Mouse (Mus musculus): ENCODE data around the gene Popdc2. TPM values are rescaled to one million over a fixed set of nuclear protein-coding genes. Genes with fewer than 3 reads are reported as not detected.

Gene Popdc2
- total RNA-seq, 2 experiments from 2014 or later, result 3.1 to 10.0 TPM

DNA sequence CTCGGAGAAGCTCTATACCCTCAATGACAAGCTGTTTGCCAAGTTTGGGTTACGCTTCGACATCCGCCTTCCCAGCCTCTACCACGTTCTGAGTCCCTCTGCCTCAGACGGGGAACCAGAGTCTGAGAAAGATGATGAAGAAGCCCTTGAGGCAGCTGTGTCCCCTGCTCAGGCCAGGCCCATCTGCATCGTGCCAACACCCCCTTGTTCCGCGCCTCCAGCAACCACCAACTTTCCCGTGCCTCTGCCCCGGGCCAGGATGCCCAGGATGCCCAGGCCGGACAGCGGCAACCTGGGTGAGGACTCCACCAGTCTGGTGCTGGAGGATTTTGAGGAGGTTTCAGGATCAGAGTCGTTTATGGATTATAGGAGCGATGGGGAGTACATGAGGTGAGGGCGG is 11.9 kb downstream of the Popdc2 start:
- no peak for ATAC-seq (replicated peaks; ENCODE audit: low FRiP score, low TSS enrichment, poor library complexity, severe bottlenecking)

DNA sequence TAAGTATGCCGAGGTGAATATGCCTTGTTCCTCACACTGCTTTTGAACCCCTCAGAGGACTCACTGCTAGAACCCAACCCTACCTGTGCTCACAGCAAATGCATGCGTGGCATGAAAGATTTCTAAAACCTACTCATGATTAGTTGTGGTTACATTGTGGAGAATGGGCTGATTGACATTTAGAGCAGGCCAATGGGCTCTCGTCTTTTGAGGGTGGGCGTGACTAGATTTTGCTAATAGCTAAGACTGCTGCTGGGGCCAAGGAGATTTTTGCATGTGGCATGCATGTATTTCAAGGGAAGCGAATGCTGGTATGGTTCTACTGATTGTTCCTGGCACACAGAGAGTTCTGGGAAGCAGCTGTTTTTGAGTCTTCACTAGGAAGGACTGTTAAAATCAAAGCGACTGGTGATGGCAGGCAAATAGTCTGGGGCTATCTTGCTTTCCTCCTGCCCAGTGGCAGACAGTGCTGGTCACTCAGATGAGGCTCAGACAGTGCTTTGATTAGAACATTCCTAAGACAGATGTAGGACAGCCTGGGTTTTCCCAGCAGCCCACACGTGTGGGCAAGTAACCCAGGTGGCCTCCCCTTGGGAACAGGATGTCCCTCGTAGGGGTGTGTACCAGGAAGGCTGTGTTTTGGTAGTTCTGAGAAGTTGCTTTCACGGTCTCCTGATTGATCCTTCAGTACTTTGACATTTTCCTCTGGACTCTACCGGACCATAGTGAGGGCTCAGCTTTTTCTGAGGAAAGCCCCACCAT is 12.6 kb downstream of the Popdc2 start:
- peak; percentile 56 for ATAC-seq (replicated peaks; ENCODE audit: low FRiP score, low TSS enrichment, poor library complexity, severe bottlenecking)

DNA sequence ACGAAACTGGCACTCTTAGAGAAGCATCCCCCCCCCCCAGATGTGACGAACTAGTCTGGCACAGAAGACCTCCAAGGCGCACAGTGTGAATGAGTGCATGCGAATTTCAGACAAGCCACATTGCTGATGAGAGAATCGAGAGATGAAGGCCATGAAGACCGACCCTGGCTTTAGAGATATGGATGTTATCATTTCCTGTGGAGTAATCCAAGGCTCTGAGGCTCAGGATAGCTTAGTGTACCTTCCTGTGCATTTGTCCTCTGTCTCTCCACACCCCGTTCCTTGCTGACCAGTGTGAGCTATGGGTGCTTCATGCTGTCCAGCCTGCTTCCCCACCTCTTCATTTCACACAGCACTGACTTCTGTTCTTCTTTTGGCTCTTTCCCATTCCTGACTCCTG is 13.2 kb downstream of the Popdc2 start:
- no peak for ATAC-seq (replicated peaks; ENCODE audit: low FRiP score, low TSS enrichment, poor library complexity, severe bottlenecking)

DNA sequence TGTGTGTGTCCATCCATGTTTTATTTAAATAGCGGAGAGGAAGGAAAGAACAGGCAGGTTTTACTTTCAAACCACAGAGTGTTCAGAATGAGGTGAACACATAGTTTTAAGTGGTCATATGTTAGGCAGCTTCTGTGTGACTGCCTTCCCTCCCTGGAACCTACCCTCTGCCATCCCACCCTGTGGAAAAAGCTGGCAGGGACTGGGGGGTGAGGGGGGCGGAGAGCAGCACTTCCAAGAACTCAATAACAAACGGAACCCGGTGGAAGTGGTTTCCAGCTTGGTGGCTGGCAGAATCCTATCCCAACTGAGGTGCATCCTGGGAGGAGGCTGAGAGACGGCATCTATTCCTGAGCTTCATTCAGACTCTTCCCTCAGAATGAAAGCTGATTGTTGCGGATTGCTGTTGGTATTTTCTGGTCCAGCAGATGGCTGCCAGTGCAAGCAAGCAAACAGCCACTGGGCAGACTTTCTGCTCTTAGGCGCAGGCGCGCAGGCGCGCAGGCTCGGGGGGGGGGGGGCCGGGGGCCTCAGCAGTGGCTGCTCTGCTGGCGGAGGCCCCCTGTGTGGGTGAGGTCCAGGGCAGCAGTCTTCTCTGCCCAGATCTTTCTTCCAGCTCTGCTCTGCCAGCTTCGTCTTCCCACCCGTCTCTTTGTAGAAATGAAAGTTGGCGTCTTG is 14.3 kb downstream of the Popdc2 start:
- ATAC-seq (replicated peaks; ENCODE audit: low FRiP score, low TSS enrichment, poor library complexity, severe bottlenecking), result no peak

DNA sequence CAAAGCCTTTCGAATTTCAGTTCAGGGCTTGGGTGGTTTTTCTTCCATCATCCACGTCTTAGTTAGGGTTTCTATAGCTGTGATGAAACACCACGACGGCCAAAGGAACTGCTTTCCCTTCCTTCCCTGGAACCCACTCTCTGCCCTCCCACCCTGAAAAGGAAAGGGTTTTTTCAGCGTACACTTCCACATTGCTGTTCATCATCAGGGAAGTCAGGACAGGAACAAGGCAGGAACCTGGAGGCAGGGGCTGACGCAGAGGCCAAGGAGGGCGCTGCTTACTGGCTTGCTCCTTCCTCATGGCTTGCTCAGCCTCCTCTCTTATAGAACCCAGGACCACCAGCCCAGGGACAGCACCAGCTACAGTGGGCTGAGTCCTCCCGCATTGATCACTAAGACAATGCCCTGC is 14.8 kb downstream of the Popdc2 start:
- no peak for ATAC-seq (replicated peaks; ENCODE audit: low FRiP score, low TSS enrichment, poor library complexity, severe bottlenecking)

DNA sequence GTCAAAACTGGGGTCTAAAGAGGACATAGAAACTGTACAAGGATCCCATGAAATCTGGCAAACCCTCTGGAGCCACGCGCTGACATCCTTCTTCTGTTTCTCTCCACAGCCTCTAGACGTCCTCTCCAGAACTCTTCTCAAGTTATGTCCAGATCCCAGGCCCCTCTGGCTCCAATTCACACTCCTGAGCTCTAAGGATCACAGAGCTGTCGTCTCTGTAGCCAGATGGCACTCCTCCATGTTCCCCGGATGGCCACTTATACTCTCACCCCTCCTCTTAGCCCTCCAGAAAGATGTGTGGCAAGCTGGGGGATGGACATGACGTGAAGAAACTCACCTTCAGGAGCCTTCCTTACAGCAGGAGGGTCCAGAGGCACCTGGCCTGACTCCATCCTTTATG is 15.5 kb downstream of the Popdc2 start:
- ATAC-seq (replicated peaks; ENCODE audit: low FRiP score, low TSS enrichment, poor library complexity, severe bottlenecking), result no peak

DNA sequence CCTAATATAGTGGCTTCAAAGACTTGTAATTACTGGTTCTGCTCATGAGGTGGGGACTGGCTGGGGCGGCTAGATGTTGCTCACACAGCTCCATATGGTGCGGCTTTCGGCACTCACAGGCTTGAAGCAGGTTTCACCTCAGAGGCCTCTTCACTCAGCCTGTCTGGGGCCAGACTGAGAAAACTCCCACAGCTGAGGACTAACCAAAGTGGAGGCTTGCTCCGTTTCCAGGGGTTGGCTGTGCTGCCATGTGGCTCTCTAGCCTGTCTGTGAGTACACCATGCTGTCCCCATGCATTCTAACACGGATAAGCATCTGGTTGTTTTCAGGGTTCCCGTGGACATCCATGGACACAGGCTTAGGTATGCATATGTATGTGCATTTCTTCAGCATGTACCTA is 16.6 kb downstream of the Popdc2 start:
- ATAC-seq (replicated peaks; ENCODE audit: low FRiP score, low TSS enrichment, poor library complexity, severe bottlenecking), result no peak

DNA sequence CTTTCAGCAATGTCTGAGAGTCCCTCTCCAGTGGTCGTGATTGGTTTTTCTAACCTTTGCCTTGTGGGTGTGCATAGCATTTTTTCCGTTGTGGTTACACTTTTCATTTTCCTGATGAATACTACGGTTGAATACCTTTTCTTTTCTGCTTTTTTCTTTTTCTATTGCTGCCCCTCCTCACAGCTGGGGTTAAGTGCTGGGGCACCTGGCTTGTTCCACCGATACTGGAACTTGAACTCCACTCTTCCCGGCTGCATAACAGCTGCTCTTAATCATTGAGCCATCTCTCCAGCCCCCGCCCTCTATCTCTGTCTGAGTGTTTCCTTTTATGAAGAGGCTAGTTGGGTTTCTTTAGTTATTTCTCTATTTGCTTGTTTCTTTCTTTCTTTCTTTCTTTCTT is 17.1 kb downstream of the Popdc2 start:
- ATAC-seq (replicated peaks; ENCODE audit: low FRiP score, low TSS enrichment, poor library complexity, severe bottlenecking), result no peak

DNA sequence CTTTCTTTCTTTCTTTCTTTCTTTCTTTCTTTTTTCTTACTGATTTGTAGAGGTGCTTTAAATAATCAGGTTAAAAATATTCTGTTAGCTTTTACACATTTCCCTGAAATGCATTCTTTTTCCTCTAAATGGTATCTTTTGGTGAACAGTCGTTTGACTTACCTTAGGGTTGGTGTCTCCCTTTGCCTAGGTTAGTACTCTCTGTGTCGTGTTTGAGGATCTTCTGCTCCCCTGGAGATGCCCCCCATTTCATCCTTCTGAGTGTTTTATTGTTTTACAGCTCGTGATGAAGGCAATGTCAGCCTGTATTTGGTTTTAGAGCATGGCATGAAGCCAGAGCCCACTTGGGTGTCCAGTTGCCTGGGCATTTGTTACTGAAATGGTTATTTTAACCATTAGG is 17.5 kb downstream of the Popdc2 start:
- no peak for ATAC-seq (replicated peaks; ENCODE audit: low FRiP score, low TSS enrichment, poor library complexity, severe bottlenecking)

DNA sequence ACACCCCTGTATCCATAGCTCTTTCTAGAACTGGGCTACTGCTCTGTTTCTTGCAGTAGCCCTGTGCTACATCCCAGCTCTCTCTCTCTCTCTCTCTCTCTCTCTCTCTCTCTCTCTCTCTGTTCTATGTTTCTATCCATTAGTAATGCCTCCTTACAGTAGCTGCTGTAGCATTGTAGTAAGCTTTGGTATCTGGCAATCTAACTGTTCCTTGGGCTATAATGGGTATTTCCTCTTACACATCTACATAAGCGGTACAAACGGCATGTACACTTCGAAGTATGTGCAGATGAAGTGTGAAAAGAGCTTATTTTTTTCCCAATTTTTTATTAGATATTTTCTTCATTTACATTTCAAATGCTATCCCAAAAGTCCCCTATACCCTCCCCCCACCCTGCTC is 17.9 kb downstream of the Popdc2 start:
- no peak for ATAC-seq (replicated peaks; ENCODE audit: low FRiP score, low TSS enrichment, poor library complexity, severe bottlenecking)

DNA sequence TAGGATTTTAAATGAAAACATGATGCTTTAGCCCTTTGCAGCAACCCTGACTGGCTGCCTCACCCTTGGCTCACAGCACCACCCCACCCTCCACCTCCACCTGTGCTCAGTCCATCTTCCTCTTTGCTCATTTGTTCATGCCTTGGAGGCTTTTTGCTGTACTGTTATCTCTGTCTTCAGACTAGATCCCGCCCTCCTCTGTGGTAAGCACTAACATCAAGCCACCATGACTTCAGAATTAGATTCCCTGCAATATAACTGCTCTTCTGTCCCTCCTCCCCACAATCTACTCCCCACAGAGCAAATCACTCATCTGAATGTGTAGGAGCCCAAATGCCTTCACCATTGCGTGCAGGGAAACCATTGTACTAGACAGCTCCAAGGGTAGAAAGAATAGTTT is 21.7 kb downstream of the Popdc2 start:
- ATAC-seq (replicated peaks; ENCODE audit: low FRiP score, low TSS enrichment, poor library complexity, severe bottlenecking), result peak; percentile 92

DNA sequence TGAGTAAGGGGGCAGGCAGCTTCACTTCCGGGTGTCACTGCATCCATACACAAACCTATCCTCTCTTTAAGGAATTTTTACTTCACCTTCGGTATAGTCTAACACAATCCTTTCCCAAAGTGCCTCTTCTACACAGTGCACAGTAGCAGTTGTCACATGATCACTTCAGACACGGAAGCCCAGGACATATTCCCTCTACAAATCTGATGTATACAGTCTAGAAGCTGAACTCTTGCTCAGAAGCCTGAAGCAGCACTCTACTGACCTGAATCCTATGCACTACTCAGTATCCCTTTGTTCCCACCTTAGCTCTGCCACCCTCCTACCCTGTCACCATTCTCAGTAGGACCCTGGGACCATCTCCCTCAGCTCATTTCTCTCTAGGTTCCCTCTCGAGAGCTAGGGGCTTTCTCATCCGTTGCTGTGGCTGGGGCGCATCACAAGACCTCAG is 23.2 kb downstream of the Popdc2 start:
- no peak for ATAC-seq (replicated peaks; ENCODE audit: low FRiP score, low TSS enrichment, poor library complexity, severe bottlenecking)

DNA sequence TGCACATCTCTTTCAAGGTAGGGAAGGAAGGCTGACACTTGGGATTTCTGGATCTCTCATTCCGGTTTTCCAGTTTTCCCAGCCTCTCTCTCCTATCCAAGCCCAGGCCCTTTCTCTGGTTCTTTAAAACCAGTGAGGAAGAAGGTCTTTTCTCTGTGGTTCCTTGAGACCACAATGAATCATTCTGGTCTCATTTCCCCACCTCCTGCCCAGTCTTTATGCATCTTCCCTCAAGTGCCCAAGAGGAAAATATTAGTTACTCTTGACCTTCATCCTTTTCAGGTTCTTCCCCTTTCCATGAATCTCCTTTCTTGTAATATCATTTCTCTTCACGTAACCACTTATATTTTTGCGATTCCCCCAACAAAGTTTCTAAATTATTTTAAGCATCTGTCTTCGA is 23.7 kb downstream of the Popdc2 start:
- ATAC-seq (replicated peaks; ENCODE audit: low FRiP score, low TSS enrichment, poor library complexity, severe bottlenecking), result no peak

DNA sequence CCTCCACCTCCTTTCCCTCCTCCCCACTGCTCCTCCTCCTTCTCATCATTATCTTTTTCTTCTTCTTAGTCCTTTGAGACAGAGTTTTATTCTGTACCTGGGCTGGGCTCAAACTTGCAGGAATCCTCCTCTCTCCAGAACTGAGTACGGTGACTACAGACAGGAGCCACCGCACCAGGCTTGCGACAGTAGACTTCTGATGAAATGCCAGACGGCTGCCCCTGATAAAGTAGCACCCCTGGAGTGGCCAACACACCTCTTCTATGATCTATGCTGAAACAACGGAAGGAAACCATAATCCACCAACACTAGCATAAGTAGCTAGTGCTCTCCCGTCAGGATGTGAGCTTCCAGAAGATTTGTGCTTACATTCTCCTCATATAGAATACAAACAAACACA is 25.4 kb downstream of the Popdc2 start:
- ATAC-seq (replicated peaks; ENCODE audit: low FRiP score, low TSS enrichment, poor library complexity, severe bottlenecking), result 0 out of 2 replicates have a peak, but pooled peaks have one; percentile 14

DNA sequence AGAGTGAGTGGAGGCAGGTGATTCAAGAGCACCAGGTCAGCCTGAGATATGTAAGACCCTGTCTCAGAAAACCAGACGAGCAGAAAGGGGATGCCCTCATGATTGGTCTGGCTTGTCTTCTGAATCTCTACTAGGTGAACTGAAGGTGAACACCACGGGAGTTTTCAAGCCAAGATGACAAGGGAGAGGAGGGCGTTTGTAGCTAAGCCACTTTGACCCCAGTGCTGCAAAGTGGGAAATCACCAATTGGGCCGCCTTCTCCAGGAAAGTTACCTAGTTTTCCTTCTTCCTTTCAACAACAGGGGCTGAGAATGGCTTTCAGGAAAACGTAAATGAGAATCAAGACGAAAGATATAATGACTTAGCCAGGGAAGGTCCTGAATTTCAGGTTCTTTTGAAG is 26.7 kb downstream of the Popdc2 start:
- no peak for ATAC-seq (replicated peaks; ENCODE audit: low FRiP score, low TSS enrichment, poor library complexity, severe bottlenecking)

DNA sequence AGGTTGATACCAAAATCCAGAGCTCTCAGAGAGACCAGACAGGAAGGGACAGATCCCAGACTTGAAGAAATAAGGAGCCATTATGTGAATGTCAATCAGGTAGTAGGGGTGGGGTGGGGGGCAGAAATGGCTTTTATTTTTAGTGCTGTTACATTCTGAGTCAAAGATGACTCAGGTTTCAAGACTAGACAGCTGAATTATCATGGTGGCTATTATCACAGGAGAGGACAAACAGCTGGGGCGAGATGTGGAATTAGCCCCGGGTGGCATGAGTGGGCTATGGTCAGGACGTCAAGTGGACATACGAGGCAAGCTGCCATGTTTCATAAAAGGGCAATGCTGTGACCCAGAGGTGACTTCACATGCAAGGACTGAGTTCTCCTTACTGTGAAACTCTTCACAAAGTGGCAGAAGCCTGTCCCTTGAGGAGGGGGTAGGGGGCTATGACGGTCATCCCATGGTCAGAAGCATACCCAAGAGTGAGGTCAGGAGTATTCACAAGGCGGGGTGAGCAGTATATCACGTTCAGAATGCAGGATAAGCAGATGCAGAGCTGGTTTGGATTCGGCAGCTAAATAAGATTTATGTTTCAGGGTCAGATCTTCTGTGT is 27.4 kb downstream of the Popdc2 start:
- ATAC-seq (replicated peaks; ENCODE audit: low FRiP score, low TSS enrichment, poor library complexity, severe bottlenecking), result no peak

DNA sequence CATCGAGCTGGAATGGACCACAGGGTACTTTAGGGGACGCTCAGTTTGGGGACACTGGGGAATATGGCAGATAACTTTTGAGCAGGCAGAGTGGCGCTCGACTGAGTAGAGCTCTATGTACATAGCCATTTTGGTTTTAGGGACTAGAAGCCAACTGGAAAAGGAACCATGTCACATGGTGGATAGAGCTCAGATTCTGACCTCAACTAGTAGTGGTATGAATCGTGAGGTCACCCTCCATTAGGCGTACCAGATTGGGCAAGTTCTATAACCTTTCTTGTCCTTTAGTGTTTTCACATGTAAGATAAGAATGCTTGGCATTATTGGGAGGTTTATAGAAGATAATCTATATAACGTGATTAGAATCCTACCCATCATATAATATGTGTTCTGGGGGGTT is 28.3 kb downstream of the Popdc2 start:
- no peak for ATAC-seq (replicated peaks; ENCODE audit: low FRiP score, low TSS enrichment, poor library complexity, severe bottlenecking)

DNA sequence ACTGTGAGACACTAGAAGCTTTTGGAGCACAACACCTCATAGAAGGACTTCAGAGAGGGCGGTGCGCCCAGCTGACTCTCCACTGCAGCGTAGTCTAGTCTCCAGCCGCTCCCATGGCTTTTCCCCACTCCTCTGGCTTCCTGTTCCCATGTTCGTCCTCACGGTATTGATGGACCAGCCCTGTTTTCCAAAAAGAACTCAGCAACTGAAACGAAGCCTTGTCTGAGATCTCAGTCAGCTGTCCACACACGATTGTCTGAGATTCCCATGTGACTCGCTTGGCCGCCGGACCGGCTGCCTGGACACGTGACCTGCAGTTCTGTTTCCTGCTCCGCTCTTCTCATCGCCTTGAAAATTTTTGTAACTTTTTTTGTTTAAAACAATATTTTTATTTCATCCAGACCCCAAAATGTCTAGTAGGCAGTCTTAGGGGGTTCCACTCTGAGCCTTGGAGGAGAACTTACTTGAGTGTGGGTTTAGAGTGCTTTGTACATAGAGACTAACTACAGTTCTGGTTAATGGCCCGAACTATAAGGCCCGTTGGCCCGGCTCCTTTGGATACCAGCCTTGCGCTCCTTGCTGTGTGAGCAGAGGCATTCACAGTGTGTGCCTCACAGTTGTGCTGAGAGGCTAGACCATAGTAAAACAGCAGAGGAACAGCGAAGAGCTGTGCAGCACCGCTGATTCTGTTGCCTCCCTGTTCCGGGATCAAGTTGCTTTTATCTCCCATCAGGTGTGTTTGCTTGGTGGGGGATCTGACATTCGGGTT is 30.3 kb downstream of the Popdc2 start:
- no peak for ATAC-seq (replicated peaks; ENCODE audit: low FRiP score, low TSS enrichment, poor library complexity, severe bottlenecking)

DNA sequence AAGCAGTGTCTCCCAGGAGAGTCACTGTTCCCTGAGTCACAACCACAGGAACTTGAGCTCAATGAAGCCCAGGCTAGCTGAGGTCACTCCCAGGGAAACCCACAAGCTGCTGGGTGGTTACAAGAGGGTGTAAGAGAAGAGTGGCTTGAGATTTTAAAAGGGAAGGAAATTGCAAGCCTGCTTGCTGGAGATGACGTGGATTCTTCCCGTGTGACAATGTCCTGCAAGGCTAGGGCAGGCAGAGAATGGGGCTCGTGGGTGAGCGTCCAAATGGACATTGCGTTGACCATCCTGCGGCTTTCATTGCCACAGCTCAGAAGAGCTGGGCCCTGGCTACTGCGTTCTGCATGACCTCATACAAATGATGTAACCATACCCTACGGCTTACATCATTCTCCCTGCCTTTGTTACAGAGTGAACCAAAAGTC is 32.2 kb downstream of the Popdc2 start:
- ATAC-seq (replicated peaks; ENCODE audit: low FRiP score, low TSS enrichment, poor library complexity, severe bottlenecking), result no peak
